Mouse (Mus musculus) sigmoid colon, adult 10 weeks (tissue): ENCODE results near the gene Rabggtb. TPM values are rescaled to one million over a fixed set of nuclear protein-coding genes. Genes with fewer than 3 reads are reported as not detected.

Experiments
- polyA plus RNA-seq: library from polyadenylated mRNA; stranded (reverse); fragments of 350-450 nt; fragmentation: Illumina TruSeq; extraction: RNeasy Lipid Tissue Mini Kit (QIAGEN cat#74804); gene quantifications from one replicate; pipeline ENCODE4 v1.2.3, GENCODE M21; 2014; ENCODE audit warnings: low read depth, low replicate concordance

Gene Rabggtb
- 72.5 TPM for polyA plus RNA-seq

GRCm38 (mm10) chr3:153912546-153913509 is at the start of gene Rabggtb:
Rabggtb (minus strand) TSS chr3:153913009.

GRCm38 (mm10) chr3:153944335-153944990 is 31.7 kb upstream of the Rabggtb start, which contains the start of gene Acadm:
Acadm (minus strand) TSS chr3:153944632.

GRCm38 (mm10) chr3:153906136-153906871 is 6.5 kb downstream of the Rabggtb start, which contains the start of gene Msh4:
Msh4 (minus strand) TSS chr3:153906138.

Other genes starting within 250 kb of the Rabggtb start
- 1.7 TPM for gene St6galnac3, start 187.8 kb downstream of the Rabggtb start, polyA plus RNA-seq
- gene Asb17, start 68.8 kb downstream of the Rabggtb start, polyA plus RNA-seq: not detected
- gene Msh4, start 6.9 kb downstream of the Rabggtb start, polyA plus RNA-seq: not detected
- 198 TPM for gene Acadm, start 31.6 kb upstream of the Rabggtb start, polyA plus RNA-seq
- gene Slc44a5, start 60.4 kb upstream of the Rabggtb start, polyA plus RNA-seq: 1.2 TPM